Mouse (Mus musculus): ENCODE measurements at regions not wholly inside any gene's neighbourhood (a gene's known extent, or its start where the extent isn't known, plus 50 kb on each side); places are given as distances from the start of the nearest gene placed in this dataset.
"Not testable (repeated sequence)": the region's sequence is repeated elsewhere in the genome, so short reads cannot be mapped to it uniquely, and the experiment has no call there.

- not testable (repeated sequence) for TF ChIP-seq POLR2A (IDR thresholded peaks at IDR 0.05; ENCODE audit: borderline replicate concordance, extremely low read depth, low read depth, low read length); CTCF (IDR thresholded peaks at IDR 0.05; ENCODE audit: insufficient read depth, low read length)
Measured at GRCm38 (mm10) chr4:153875036-153875435, 82.0 kb upstream of the A430005L14Rik start.

Data from lung, adult 2 months (tissue).